24 mouse cellular contexts compared by ENCODE assay signal in the genomic region with DNA sequence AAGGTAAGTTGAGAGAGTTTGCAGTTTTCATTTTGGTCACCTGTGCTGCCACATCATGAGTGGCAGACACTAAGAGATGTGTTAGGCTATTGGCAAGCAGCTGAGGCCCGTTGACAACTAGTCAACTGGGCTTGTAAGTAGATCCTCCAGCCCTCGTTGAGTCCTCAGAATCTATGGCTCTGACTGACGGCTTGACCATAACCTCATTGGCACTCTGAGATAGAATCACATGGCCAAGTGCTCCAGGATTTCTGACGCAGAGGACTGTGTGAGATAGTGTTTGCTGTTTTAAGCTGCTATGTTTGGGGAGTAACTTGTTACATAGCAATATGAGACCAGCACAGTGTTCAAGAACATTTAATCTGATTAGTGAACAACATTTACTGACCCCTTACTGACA. TPM values are rescaled to one million over a fixed set of nuclear protein-coding genes. Genes with fewer than 3 reads are reported as not detected.
DNase-seq lines count a peak whose midpoint lies in the region; ATAC-seq lines count a peak whose summit lies in the region.
"Had no signal": no experiment of that assay in that cellular context is flagged by ENCODE, and none has a peak within 500 bp of the region (broad histone marks: within the 10 kb centered on the region; RNA-seq: fewer than 3 reads in every experiment).

No protein-coding gene starts in this region.

- ATAC-seq in heart, embryonic 12.5 days (ENCODE audit: insufficient number of reproducible peaks, low FRiP score): no peak

- no peaks in the 10 kb centered on the region for H3K27me3 ChIP-seq in heart, embryonic 12.5 days (replicated peaks)
- H3K27me3 ChIP-seq: embryonic facial prominence, embryonic 13.5 days; forebrain, embryonic 12.5 days; hindbrain, embryonic 13.5 days had no signal

- DNase-seq in heart, adult 11 months: peak; percentile 96
- peak; percentile 12 for DNase-seq in gastrocnemius, postnatal 14 days
- peak; percentile 39 to 52 for DNase-seq in heart, adult 9 months (ENCODE audit: low spot score in 2 of 2)
- DNase-seq in heart, postnatal 14 days: peak; percentile 14 to 19
- no peak for DNase-seq in Muller cell, postnatal 12 days (ENCODE audit: inconsistent ontology term)
- DNase-seq in ovary, postnatal 10 days (ENCODE audit: low spot score): no peak
- DNase-seq: lung, embryonic 14.5 days; midbrain, embryonic 14.5 days; right cerebral cortex, postnatal 14 days; spleen, adult 18-20 months had no signal

- H3K27ac ChIP-seq in heart, embryonic 12.5 days (ENCODE audit: poor library complexity, severe bottlenecking): no peak overlapping the region
- H3K27ac ChIP-seq: embryonic facial prominence, embryonic 13.5 days; forebrain, embryonic 12.5 days; hindbrain, embryonic 13.5 days; kidney, postnatal 0 days; left cerebral cortex, adult 2 months; liver, embryonic 14.5 days had no signal

- no peaks in the 10 kb centered on the region for H3K9me3 ChIP-seq in heart, embryonic 12.5 days (replicated peaks)
- H3K9me3 ChIP-seq: embryonic facial prominence, embryonic 13.5 days; forebrain, embryonic 12.5 days; hindbrain, embryonic 13.5 days had no signal

- H3K9ac ChIP-seq in heart, embryonic 12.5 days: no peak overlapping the region
- H3K9ac ChIP-seq: embryonic facial prominence, embryonic 13.5 days; forebrain, embryonic 12.5 days; hindbrain, embryonic 13.5 days; liver, embryonic 14.5 days; lung, embryonic 14.5 days had no signal

- intact Hi-C loops in gastrocnemius, postnatal 14 days (cut with DNase I; ENCODE audit: low total_unique reads): no loop called here
- intact Hi-C loops in heart, postnatal 14 days (cut with DNase I): no loop called here

- no peak overlapping the region for H3K4me3 ChIP-seq in heart, embryonic 12.5 days
- H3K4me3 ChIP-seq: embryonic facial prominence, embryonic 13.5 days; erythroblast, embryonic 14.5 days; forebrain, embryonic 12.5 days; hindbrain, embryonic 13.5 days; left cerebral cortex, adult 2 months had no signal

- no peak overlapping the region for H3K4me2 ChIP-seq in heart, embryonic 12.5 days
- H3K4me2 ChIP-seq: embryonic facial prominence, embryonic 13.5 days; forebrain, embryonic 12.5 days; hindbrain, embryonic 13.5 days; lung, embryonic 14.5 days had no signal

- WGBS in heart, embryonic 12.5 days: 66% methylated on average over 4 of the region's 4 CpGs

- peaks cover 84% of the 10 kb centered on the region for H3K36me3 ChIP-seq in heart, embryonic 12.5 days

- peaks cover 6% of the 10 kb centered on the region for H3K4me1 ChIP-seq in heart, embryonic 12.5 days (replicated peaks)
- H3K4me1 ChIP-seq: embryonic facial prominence, embryonic 13.5 days; forebrain, embryonic 12.5 days; hindbrain, embryonic 13.5 days had no signal

RNA-seq across cellular contexts. Expression of a gene that starts 21.2 kb away (rescaled TPM):
- 924 and 963 TPM in 2 replicates for polyA plus RNA-seq in heart, embryonic 12.5 days (2016; fragmentation: Nextera tagmentation; extraction: Ambion mirVana)
- total RNA-seq in gastrocnemius, postnatal 14 days (2021): 100 to 1,000 TPM; 663 to 775 TPM
- total RNA-seq in heart, postnatal 14 days (2021): 1,000 to 10,000 TPM; 1,504 to 1,510 TPM

RNA-seq across cellular contexts. Expression of a gene that starts 23.6 kb away (rescaled TPM):
- polyA plus RNA-seq in heart, embryonic 12.5 days (2016; fragmentation: Nextera tagmentation; extraction: Ambion mirVana): 18.9 and 21.6 TPM in 2 replicates
- total RNA-seq in gastrocnemius, postnatal 14 days (2021): 10 to 100 TPM; 31.9 to 36.4 TPM
- total RNA-seq in heart, postnatal 14 days (2021): 10 to 100 TPM; 38.4 to 45.4 TPM

RNA-seq across cellular contexts. Expression of a gene that starts 38.5 kb away (rescaled TPM):
- 0.35 TPM in 1 of 2 replicates, not detected in the other for polyA plus RNA-seq in heart, embryonic 12.5 days (2016; fragmentation: Nextera tagmentation; extraction: Ambion mirVana)
- total RNA-seq in gastrocnemius, postnatal 14 days (2021): under 1 TPM in 1 of 2 experiments, not detected in 1; 0.13 TPM
- 10 to 100 TPM in 1 of 2 experiments, under 1 TPM in 1; 0.86 to 11.7 TPM for total RNA-seq in heart, postnatal 14 days (2021)
- total RNA-seq: layer of hippocampus, postnatal 10 days; left cerebral cortex, adult 2 months; left cerebral cortex, postnatal 36 days had no signal
- polyA plus RNA-seq: C2C12; erythroblast, embryonic 14.5 days; hindbrain, embryonic 13.5 days; kidney, postnatal 0 days; midbrain, embryonic 14.5 days; neural tube, embryonic 11.5 days had no signal

RNA-seq across cellular contexts. Expression of a gene that starts 39.8 kb away (rescaled TPM):
- polyA plus RNA-seq in heart, embryonic 12.5 days (2016; fragmentation: Nextera tagmentation; extraction: Ambion mirVana): not detected in 2 replicates
- under 1 TPM in 1 of 2 experiments, not detected in 1; 0.33 TPM for total RNA-seq in gastrocnemius, postnatal 14 days (2021)
- 1 to 10 TPM; 4.5 to 9.4 TPM for total RNA-seq in heart, postnatal 14 days (2021)
- total RNA-seq: layer of hippocampus, postnatal 10 days; left cerebral cortex, adult 2 months; left cerebral cortex, postnatal 36 days had no signal
- polyA plus RNA-seq: C2C12; embryonic facial prominence, embryonic 13.5 days; erythroblast, embryonic 14.5 days; forebrain, embryonic 12.5 days; heart, embryonic 14.5 days; hindbrain, embryonic 13.5 days; limb, embryonic 14.5 days; lung, embryonic 14.5 days; midbrain, embryonic 14.5 days; neural tube, embryonic 11.5 days had no signal

Comparison
In these comparisons a context has a peak if more than half of its experiments do, and no peak if none do; other contexts are left out.
1. DNase-seq: peak in heart, adult 11 months (single experiment), gastrocnemius, postnatal 14 days (single experiment), heart, adult 9 months (2 of 2) and heart, postnatal 14 days (2 of 2); none in Muller cell, postnatal 12 days (single experiment) and ovary, postnatal 10 days (single experiment).